Mouse (Mus musculus): Measurements from ENCODE around the gene Heyl. TPM values are rescaled to one million over a fixed set of nuclear protein-coding genes. Genes with fewer than 3 reads are reported as not detected.

Heyl gene
- polyA plus RNA-seq, 1 experiment, result 30.2 TPM

GRCm38 (mm10) chr4:123252214-123252613 is 18.9 kb downstream of the Heyl start:
- Histone ChIP-seq H3ac (ENCODE audit: control insufficient read depth, insufficient read length) (no peak overlapping the region), H3K36me3 (ENCODE audit: control insufficient read depth, insufficient read depth) (no peaks in the 10 kb centered on the region), H3K27me3 (ENCODE audit: control insufficient read depth, insufficient read depth, insufficient read length) (peaks cover 5% of the 10 kb centered on the region), H3K4me2 (ENCODE audit: low read depth) (no peak overlapping the region), H3K79me2 (ENCODE audit: control insufficient read depth, insufficient read depth) (no peaks in the 10 kb centered on the region), H3K4me3 (no peak overlapping the region)
- TF ChIP-seq TCF3 (IDR thresholded peaks at IDR 0.05; ENCODE audit: insufficient read length, low read depth) (no peak), POLR2A (IDR thresholded peaks at IDR 0.05; ENCODE audit: insufficient read length, low read depth) (no peak), CEBPB (IDR thresholded peaks at IDR 0.05; ENCODE audit: insufficient read depth, poor library complexity, severe bottlenecking) (no peak), MYOD1 (IDR thresholded peaks at IDR 0.05; ENCODE audit: control insufficient read depth in 1 of 3, insufficient read length in 2 of 3, low read depth in 2 of 3) (no peak), REST (IDR thresholded peaks at IDR 0.05; ENCODE audit: insufficient read depth, insufficient read length) (no peak), USF1 (IDR thresholded peaks at IDR 0.05; ENCODE audit: low read depth) (no peak), MYOG (IDR thresholded peaks at IDR 0.05; ENCODE audit: control insufficient read depth in 1 of 3, insufficient read depth in 1 of 3, insufficient read length in 2 of 3, low read depth in 2 of 3) (no peak), POLR2AphosphoS2 (IDR thresholded peaks at IDR 0.05; ENCODE audit: insufficient read length, low read depth) (no peak), E2F4 (IDR thresholded peaks at IDR 0.05; ENCODE audit: insufficient read depth) (no peak), TCF12 (IDR thresholded peaks at IDR 0.05; ENCODE audit: insufficient read depth, poor library complexity, severe bottlenecking) (no peak), MAX (IDR thresholded peaks at IDR 0.05; ENCODE audit: low read depth) (no peak), SRF (IDR thresholded peaks at IDR 0.05; ENCODE audit: control insufficient read depth, insufficient read length, low read depth) (no peak)

GRCm38 (mm10) chr4:123254617-123255016 is 21.3 kb downstream of the Heyl start:
- H3ac ChIP-seq (ENCODE audit: control insufficient read depth, insufficient read length), result no peak overlapping the region

GRCm38 (mm10) chr4:123260071-123260746 is 26.9 kb downstream of the Heyl start:
- H3K27me3 ChIP-seq (ENCODE audit: control insufficient read depth, insufficient read depth, insufficient read length), result peaks cover 9% of the 10 kb centered on the region
- no peak overlapping the region for H3K4me3 ChIP-seq
- no peaks in the 10 kb centered on the region for H3K79me2 ChIP-seq (ENCODE audit: control insufficient read depth, insufficient read depth)
- no peak overlapping the region for H3ac ChIP-seq (ENCODE audit: control insufficient read depth, insufficient read length)
- H3K36me3 ChIP-seq (ENCODE audit: control insufficient read depth, insufficient read depth), result no peaks in the 10 kb centered on the region
- H3K4me2 ChIP-seq (ENCODE audit: low read depth), result peak overlapping the region; percentile 21
- TF ChIP-seq CEBPB (IDR thresholded peaks at IDR 0.05; ENCODE audit: insufficient read depth, poor library complexity, severe bottlenecking) (peak; percentile 40; the same call in 1 of the 2 replicates), POLR2AphosphoS2 (IDR thresholded peaks at IDR 0.05; ENCODE audit: insufficient read length, low read depth) (no peak), TCF12 (IDR thresholded peaks at IDR 0.05; ENCODE audit: insufficient read depth, poor library complexity, severe bottlenecking) (peak; percentile 8), MYOG (IDR thresholded peaks at IDR 0.05; ENCODE audit: control insufficient read depth in 1 of 3, insufficient read depth in 1 of 3, insufficient read length in 2 of 3, low read depth in 2 of 3) (peak in 2 of 3 experiments; percentile 4 to 82), REST (IDR thresholded peaks at IDR 0.05; ENCODE audit: insufficient read depth, insufficient read length) (no peak), TCF3 (IDR thresholded peaks at IDR 0.05; ENCODE audit: insufficient read length, low read depth) (no peak), MYOD1 (IDR thresholded peaks at IDR 0.05; ENCODE audit: control insufficient read depth in 1 of 3, insufficient read length in 2 of 3, low read depth in 2 of 3) (peak in 2 of 3 experiments; percentile 49 to 69), POLR2A (IDR thresholded peaks at IDR 0.05; ENCODE audit: insufficient read length, low read depth) (no peak)

More at GRCm38 (mm10) chr4:123254617-123255016, 21.3 kb downstream of the Heyl start:
- no peak overlapping the region for H3K4me2 ChIP-seq (ENCODE audit: low read depth)
- TF ChIP-seq MAX (IDR thresholded peaks at IDR 0.05; ENCODE audit: low read depth), result no peak
- TF ChIP-seq SRF (IDR thresholded peaks at IDR 0.05; ENCODE audit: control insufficient read depth, insufficient read length, low read depth), result no peak
- no peak for TF ChIP-seq TCF12 (IDR thresholded peaks at IDR 0.05; ENCODE audit: insufficient read depth, poor library complexity, severe bottlenecking)
- no peak for TF ChIP-seq E2F4 (IDR thresholded peaks at IDR 0.05; ENCODE audit: insufficient read depth)
- no peak for TF ChIP-seq USF1 (IDR thresholded peaks at IDR 0.05; ENCODE audit: low read depth)
- no peak for TF ChIP-seq MYOD1 (IDR thresholded peaks at IDR 0.05; ENCODE audit: control insufficient read depth in 1 of 3, insufficient read length in 2 of 3, low read depth in 2 of 3)
- no peak for TF ChIP-seq POLR2AphosphoS2 (IDR thresholded peaks at IDR 0.05; ENCODE audit: insufficient read length, low read depth)
- no peak for TF ChIP-seq MYOG (IDR thresholded peaks at IDR 0.05; ENCODE audit: control insufficient read depth in 1 of 3, insufficient read depth in 1 of 3, insufficient read length in 2 of 3, low read depth in 2 of 3)
- TF ChIP-seq REST (IDR thresholded peaks at IDR 0.05; ENCODE audit: insufficient read depth, insufficient read length), result no peak
- no peak for TF ChIP-seq POLR2A (IDR thresholded peaks at IDR 0.05; ENCODE audit: insufficient read length, low read depth)
- TF ChIP-seq CEBPB (IDR thresholded peaks at IDR 0.05; ENCODE audit: insufficient read depth, poor library complexity, severe bottlenecking), result no peak
- no peak for TF ChIP-seq TCF3 (IDR thresholded peaks at IDR 0.05; ENCODE audit: insufficient read length, low read depth)
- H3K27me3 ChIP-seq (ENCODE audit: control insufficient read depth, insufficient read depth, insufficient read length), result peaks cover 9% of the 10 kb centered on the region
- H3K4me3 ChIP-seq, result no peak overlapping the region
- no peaks in the 10 kb centered on the region for H3K79me2 ChIP-seq (ENCODE audit: control insufficient read depth, insufficient read depth)
- H3K36me3 ChIP-seq (ENCODE audit: control insufficient read depth, insufficient read depth), result no peaks in the 10 kb centered on the region

GRCm38 (mm10) chr4:123261721-123262401 is 28.5 kb downstream of the Heyl start, which contains the start of gene Pabpc4:
TSS of gene Pabpc4 (plus strand) at chr4:123262351.
- no peak within 1 kb of the TSS for H3ac ChIP-seq (ENCODE audit: control insufficient read depth, insufficient read length)
- H3K79me2 ChIP-seq (ENCODE audit: control insufficient read depth, insufficient read depth), result no peaks in the 10 kb centered on the region
- H3K27me3 ChIP-seq (ENCODE audit: control insufficient read depth, insufficient read depth, insufficient read length), result peaks cover 8% of the 10 kb centered on the region
- no peaks in the 10 kb centered on the region for H3K36me3 ChIP-seq (ENCODE audit: control insufficient read depth, insufficient read depth)
- TF ChIP-seq POLR2A (IDR thresholded peaks at IDR 0.05; ENCODE audit: insufficient read length, low read depth), result no peak
- TF ChIP-seq E2F4 (IDR thresholded peaks at IDR 0.05; ENCODE audit: insufficient read depth), result no peak
- TF ChIP-seq TCF3 (IDR thresholded peaks at IDR 0.05; ENCODE audit: insufficient read length, low read depth), result no peak
- no peak for TF ChIP-seq CEBPB (IDR thresholded peaks at IDR 0.05; ENCODE audit: insufficient read depth, poor library complexity, severe bottlenecking)
- no peak for TF ChIP-seq SRF (IDR thresholded peaks at IDR 0.05; ENCODE audit: control insufficient read depth, insufficient read length, low read depth)
- no peak for TF ChIP-seq POLR2AphosphoS2 (IDR thresholded peaks at IDR 0.05; ENCODE audit: insufficient read length, low read depth)
- TF ChIP-seq MYOG (IDR thresholded peaks at IDR 0.05; ENCODE audit: control insufficient read depth in 1 of 3, insufficient read depth in 1 of 3, insufficient read length in 2 of 3, low read depth in 2 of 3), result no peak
- no peak for TF ChIP-seq TCF12 (IDR thresholded peaks at IDR 0.05; ENCODE audit: insufficient read depth, poor library complexity, severe bottlenecking)
- no peak for TF ChIP-seq USF1 (IDR thresholded peaks at IDR 0.05; ENCODE audit: low read depth)
- TF ChIP-seq MYOD1 (IDR thresholded peaks at IDR 0.05; ENCODE audit: control insufficient read depth in 1 of 3, insufficient read length in 2 of 3, low read depth in 2 of 3), result no peak
- no peak for TF ChIP-seq MAX (IDR thresholded peaks at IDR 0.05; ENCODE audit: low read depth)
- TF ChIP-seq REST (IDR thresholded peaks at IDR 0.05; ENCODE audit: insufficient read depth, insufficient read length), result no peak
- no peak within 1 kb of the TSS for H3K4me2 ChIP-seq (ENCODE audit: low read depth)
- no peak within 1 kb of the TSS for H3K4me3 ChIP-seq
